Mouse (Mus musculus) adrenal gland (tissue): Measurements from ENCODE around the gene Ptgfrn.

Experiments
- intact Hi-C: fragments of 180-260 bp; cut with DNase I; formaldehyde crosslinking; loops from one replicate; pipeline ENCODE4 v1.15.1; 2025

The Ptgfrn gene

DNA sequence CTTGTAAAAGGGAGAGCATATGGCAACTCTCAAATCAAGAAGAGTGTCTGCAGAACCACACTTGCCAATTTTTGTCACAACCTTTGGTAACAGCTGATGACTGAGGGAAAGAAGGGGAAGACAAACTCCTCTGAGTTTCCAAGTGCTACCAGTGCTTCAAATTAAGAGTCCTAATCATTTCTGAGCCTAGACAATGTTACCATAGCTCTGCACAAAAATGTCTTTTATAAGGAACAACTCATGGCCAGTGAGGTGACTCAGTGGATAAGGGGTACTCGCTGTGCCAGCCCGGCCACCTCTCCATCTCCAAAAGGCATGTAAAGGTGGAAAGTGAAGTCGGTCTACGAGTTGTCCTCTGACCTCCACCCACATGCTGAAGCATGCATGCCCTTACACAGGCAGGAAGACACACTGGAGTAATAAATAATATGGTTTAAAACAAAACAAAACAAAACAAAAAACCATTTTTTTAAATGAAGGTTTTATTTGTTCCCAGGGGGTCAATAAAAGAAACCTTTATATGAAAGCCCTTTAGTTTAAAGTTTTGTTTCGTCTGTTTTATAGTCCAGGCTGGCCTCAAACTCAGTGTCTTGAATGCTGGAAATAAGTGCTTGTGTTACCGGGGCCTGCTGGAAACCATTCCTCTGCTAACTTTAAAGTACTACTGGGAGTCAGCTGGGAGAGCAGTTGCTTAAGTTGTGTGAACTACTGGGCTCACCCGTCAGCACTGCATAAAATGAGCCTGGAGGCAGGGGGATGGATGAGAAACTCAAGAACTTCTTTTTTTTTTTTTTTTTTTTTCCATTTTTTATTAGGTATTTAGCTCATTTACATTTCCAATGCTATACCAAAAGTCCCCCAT lies 23.3 kb downstream of the Ptgfrn start:
- intact Hi-C loops, result no loop called here

DNA sequence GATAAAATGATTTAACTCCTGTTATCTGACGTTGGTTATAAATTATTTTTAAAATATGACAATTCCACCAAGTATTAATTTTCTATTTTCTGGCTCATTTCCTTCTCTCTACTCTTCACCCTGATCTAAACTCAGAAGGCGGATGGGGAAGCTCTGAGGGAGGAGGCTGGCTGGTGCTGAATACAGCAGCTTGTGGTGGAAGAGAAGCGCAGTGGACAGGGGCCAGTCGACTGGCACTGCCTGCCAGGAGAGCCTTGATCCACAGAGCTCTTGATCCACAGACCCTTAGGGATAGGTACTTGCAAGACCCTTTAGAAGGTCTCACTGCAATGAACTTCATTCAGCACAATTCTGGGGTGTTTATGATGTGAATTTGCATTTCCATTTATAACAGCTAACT lies 29.2 kb downstream of the Ptgfrn start:
- intact Hi-C loops, result no loop called here

- intact Hi-C loops, result no loop called here
Observed at GRCm38 (mm10) chr3:101078344-101078743, 31.7 kb downstream of the Ptgfrn start.

- intact Hi-C loops, result no loop called here
Observed at GRCm38 (mm10) chr3:101077710-101078100, 32.4 kb downstream of the Ptgfrn start.

DNA sequence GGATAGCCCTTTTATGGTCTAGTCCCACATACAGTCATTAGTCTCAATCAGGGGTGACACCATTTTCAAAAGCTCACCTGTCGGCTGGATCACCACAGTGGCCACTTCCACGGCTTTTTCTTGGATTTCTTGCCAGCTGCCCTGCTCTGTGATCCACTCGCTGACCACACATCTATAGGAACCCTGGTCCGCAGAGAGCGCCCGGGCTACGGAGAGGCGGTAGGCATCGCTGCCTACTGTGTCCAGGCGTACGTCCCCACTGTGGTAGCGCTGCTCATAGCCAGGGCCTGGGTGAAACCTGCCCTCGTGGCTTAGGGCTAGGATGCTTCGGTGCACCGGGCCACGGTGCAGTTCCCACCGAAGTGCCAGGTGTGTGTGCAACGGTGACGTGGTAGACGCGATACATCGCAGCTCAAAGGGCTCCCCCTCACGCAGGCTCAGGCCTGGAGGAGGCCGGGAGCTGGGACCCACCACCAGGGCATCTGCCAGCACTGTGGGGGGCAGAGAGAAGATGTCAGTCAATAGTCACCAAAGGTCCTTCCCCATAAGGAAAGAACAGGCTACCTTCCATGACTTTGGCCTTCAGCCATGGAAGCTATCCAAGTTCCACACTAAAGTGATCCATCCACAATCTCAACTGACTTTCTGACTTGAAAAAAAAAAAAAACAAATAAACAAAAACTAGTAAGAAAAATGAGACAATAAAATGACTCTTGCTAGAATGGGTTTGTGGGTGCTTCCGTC lies 32.9 kb downstream of the Ptgfrn start:
- intact Hi-C loops, result no loop called here

DNA sequence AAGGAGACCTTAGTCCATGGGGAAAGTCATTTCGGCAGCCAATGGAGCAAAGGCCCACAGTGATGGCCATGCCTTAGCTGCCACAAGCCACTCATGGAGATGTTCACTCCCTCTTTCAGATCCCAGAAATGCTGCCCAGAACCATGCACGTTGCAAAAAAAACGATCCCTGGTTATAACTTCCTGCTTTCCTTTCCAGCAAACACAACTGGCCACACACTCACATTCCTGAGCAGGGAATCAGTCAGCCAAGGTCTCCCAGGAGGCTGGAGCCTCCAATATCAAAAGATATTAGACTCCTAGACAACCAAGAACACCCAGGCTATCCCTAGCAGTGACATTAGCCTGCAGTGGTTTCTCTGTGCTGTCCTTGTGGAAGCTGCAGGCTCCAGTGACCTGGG lies 34.2 kb downstream of the Ptgfrn start:
- intact Hi-C loops, result no loop called here

DNA sequence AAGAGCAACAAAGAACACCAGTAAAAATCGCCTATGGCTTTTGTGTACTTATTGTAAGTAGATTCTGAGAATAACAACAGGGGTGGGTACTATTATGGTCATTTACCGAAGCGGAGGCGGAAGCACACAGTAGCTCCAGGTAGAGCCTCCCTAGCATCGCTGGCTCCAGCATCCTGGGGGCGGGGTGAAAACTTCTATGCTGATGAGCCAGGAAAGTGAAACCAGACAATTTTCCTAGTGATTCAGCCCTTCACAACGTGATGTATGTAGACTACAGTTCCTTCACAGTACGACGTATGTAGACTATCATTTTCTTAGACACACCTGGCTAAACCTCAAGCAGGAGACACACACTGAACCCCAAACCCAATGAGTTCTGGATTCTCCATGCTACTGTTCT lies 36.7 kb downstream of the Ptgfrn start:
- intact Hi-C loops, result no loop called here

GRCm38 (mm10) chr3:101072506-101073215 lies 37.4 kb downstream of the Ptgfrn start:
- intact Hi-C loops, result no loop called here

DNA sequence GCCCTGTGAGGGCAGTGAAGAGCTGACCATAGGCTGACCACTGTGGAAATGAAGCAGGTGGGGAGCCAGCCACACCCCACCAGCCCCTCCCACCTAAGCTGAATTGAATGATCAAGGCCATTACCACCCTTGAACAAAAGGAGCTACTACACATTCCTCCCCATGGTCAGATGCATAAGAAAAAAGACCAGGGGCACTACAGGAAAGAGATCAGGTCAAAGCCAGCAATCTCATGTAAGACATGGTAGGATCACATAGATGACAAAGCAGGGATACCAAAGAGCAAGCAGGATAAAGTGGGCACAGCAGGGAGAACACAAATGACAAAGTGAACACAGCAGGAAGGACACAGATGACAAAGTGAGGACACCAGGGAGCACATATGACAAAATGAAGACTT lies 38.5 kb downstream of the Ptgfrn start:
- intact Hi-C loops, result no loop called here

DNA sequence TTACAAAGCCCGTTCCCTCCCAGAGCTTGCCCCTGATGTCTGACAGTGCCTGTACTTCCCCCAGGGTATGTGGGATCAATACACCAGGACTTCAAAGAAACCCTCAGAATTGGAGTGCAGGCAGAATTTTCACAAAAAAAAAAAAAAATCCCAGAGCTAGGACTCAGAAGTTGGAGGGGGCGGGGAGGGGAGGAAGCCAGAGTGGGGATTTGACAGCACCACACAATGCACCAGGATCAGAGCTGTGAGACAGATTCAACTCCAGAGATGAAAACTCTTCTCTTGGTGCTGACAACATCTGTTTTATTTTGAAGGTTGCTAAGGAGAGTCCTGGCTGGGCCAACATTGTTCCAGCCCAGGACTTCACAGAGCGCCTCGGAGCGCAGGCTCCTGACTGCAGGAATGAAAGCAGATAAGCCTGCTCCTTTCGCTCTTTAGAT lies 39.3 kb downstream of the Ptgfrn start:
- intact Hi-C loops, result no loop called here

- intact Hi-C loops, result no loop called here
Observed at GRCm38 (mm10) chr3:101070230-101070795, 39.8 kb downstream of the Ptgfrn start.

- intact Hi-C loops, result no loop called here
Observed at GRCm38 (mm10) chr3:101068701-101069100, 41.4 kb downstream of the Ptgfrn start.

DNA sequence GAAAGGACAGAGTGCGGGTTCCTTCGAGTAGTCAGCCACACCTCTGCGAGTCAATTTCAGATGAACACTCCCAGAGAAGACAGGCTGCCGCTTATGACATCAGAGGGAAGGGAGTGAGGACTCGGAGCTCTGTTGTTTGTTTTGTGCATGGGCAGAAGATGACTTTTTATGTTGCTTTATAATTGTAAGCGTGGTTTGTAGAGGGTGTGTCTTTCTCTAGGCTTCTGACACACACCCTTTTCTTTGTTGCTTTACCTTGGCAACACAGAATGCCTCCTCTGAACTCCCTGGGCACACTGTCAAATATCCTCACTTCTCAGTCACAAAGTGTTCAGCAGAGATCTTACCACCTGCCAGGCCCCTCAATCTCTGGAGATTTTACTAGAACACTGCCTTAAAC lies 43.9 kb downstream of the Ptgfrn start:
- intact Hi-C loops, result no loop called here

- intact Hi-C loops, result no loop called here
Observed at GRCm38 (mm10) chr3:101061865-101062585, 48.1 kb downstream of the Ptgfrn start.

- intact Hi-C loops, result no loop called here
Observed at GRCm38 (mm10) chr3:101059214-101059613, 50.9 kb downstream of the Ptgfrn start.

GRCm38 (mm10) chr3:101058203-101058602 lies 51.9 kb downstream of the Ptgfrn start:
- intact Hi-C loops, result no loop called here

DNA sequence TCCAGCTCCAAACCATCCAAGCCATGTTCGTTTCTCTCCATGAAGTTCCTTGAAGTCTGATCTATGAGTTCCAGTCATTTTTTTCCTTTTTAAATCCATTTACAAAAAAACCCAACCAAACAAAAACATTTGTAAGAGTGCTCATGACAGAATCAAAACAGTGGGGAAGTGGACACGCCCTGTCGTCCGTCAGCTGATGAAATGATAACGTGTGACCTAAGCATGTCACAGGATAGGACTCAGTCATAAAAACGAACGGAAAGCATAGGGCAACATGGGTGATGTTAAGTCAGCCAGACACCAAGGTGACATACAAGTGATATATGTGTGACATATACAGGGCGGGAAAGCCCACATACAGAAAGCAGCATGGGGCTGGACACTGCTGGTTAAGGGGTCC lies 54.9 kb downstream of the Ptgfrn start:
- intact Hi-C loops, result no loop called here

DNA sequence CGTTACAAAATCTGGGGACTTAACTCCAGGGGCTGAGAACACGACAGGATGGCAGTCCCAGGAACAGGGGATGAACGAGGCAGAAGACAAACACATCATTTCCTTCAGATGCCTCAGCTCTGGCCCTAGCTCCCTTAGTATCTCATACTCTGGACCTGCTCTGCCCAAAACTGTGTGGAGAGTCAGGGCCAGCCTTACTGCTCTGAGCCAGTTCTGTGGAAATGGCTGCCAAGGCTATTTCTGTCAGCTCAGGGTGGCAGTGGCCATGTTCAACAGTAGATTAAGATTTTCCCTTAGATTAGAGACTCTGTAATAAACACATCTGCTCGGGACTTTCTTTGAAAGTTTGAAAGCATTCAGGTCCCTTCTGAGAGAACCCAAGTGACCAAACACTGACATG lies 58.5 kb downstream of the Ptgfrn start:
- intact Hi-C loops, result no loop called here

DNA sequence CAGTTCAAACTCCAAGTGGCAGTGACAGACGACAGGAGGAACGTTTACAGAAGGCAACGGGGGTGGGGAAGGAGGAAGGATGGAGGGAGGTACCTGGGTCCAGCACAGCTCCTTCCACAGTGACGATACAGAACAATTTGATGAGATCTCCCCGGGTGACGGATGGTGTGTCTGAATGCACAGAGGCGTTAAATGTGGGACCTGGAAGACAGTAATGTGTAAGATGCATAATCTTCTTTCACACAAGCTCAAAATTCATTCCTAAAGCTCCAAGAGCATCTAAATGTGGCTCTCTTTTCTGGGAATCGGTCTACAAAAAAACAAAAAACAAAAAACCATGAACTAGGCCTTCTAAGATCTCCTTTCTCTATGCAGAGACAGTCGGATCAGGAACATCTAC lies 60.1 kb downstream of the Ptgfrn start:
- intact Hi-C loops, result no loop called here

- intact Hi-C loops, result no loop called here
Observed at GRCm38 (mm10) chr3:101048781-101049180, 61.3 kb downstream of the Ptgfrn start.
